Mouse (Mus musculus) MEL (cell line): ENCODE measurements at regions not wholly inside any gene's neighbourhood (a gene's known extent, or its start where the extent isn't known, plus 50 kb on each side); places are given as distances from the start of the nearest gene placed in this dataset.

Source experiments
- DNase-seq: peaks from one replicate; pipeline ENCODE4 v3.0.0; 2011; ENCODE audit warnings: low read depth, low spot score
- H3K27ac ChIP-seq: 2 replicates; pipeline ENCODE4 v1.5.1; 2012; ENCODE audit warnings: low read depth, mild to moderate bottlenecking, control low read depth, low read length, moderate library complexity; ENCODE audit not compliant: control insufficient read depth
- H3K27me3 ChIP-seq, 2 experiments: fragments of 150-350 bp in 1 of 2; sonication (generic) in 1 of 2; 2 replicates each; pipeline ENCODE4 v1.6.1; 2012; ENCODE audit warnings: low read length in 2 of 2, mild to moderate bottlenecking in 2 of 2, improper control_type of control experiment in 1 of 2, moderate library complexity in 1 of 2; ENCODE audit not compliant: insufficient read depth in 2 of 2, control insufficient read depth in 1 of 2
- H3K36me3 ChIP-seq, 2 experiments: 2 replicates each; pipeline ENCODE4 v1.6.1; 2012 to 2014; ENCODE audit warnings: low read length in 2 of 2, improper control_type of control experiment in 1 of 2, inconsistent platforms in 1 of 2, mild to moderate bottlenecking in 1 of 2; ENCODE audit not compliant: insufficient read depth in 2 of 2, control insufficient read depth in 1 of 2
- H3K4me1 ChIP-seq, 2 experiments: fragments of 150-350 bp in 1 of 2; sonication (generic) in 1 of 2; 2 replicates each; pipeline ENCODE4 v1.6.1; 2012; ENCODE audit warnings: low read length in 2 of 2, improper control_type of control experiment in 1 of 2, mild to moderate bottlenecking in 1 of 2; ENCODE audit not compliant: insufficient read depth in 2 of 2, control insufficient read depth in 1 of 2
- H3K4me3 ChIP-seq, 2 experiments: fragments of 150-350 bp in 1 of 2; sonication (generic) in 1 of 2; 2 replicates each; pipeline ENCODE4 v1.5.1; 2012; ENCODE audit warnings: low read depth in 2 of 2, low read length in 2 of 2, mild to moderate bottlenecking in 2 of 2, moderate library complexity in 2 of 2, control low read depth in 1 of 2, improper control_type of control experiment in 1 of 2; ENCODE audit not compliant: control insufficient read depth in 1 of 2, insufficient read depth in 1 of 2
- H3K79me2 ChIP-seq: 2 replicates; pipeline ENCODE4 v1.6.1; 2012; ENCODE audit warnings: mild to moderate bottlenecking, low read length, moderate library complexity; ENCODE audit not compliant: control insufficient read depth, poor library complexity, insufficient read depth
- H3K9ac ChIP-seq: 2 replicates; pipeline ENCODE4 v1.6.1; 2012; ENCODE audit warnings: low read depth, mild to moderate bottlenecking, control low read depth, low read length, moderate library complexity; ENCODE audit not compliant: control insufficient read depth, poor library complexity, severe bottlenecking
- H3K9me3 ChIP-seq: fragments of 150-350 bp; sonication (generic); replicated peaks from 2 replicates; pipeline ENCODE4 v1.6.1; 2012; ENCODE audit warnings: mild to moderate bottlenecking, low read length, improper control_type of control experiment, moderate library complexity; ENCODE audit not compliant: insufficient read depth
- BHLHE40 ChIP-seq: IDR thresholded peaks from 2 replicates; pipeline ENCODE4 v1.6.1; 2012; ENCODE audit warnings: low read depth, mild to moderate bottlenecking, inconsistent platforms, low read length, improper control_type of control experiment, borderline replicate concordance
- CHD1 ChIP-seq: IDR thresholded peaks from 2 replicates; pipeline ENCODE4 v1.6.1; 2012; ENCODE audit warnings: low read depth, mild to moderate bottlenecking, inconsistent platforms, low read length, improper control_type of control experiment
- CHD2 ChIP-seq: IDR thresholded peaks from 2 replicates; pipeline ENCODE4 v1.6.1; 2011; ENCODE audit warnings: low read length, improper control_type of control experiment
- CTCF ChIP-seq, 3 experiments: IDR thresholded peaks in 2 of 3; conservative IDR thresholded peaks in 1 of 3; 2 replicates each; pipeline ENCODE4 v1.5.1; 2011 to 2012; ENCODE audit warnings: low read length in 3 of 3, low read depth in 2 of 3, mild to moderate bottlenecking in 2 of 3, improper control_type of control experiment in 1 of 3, inconsistent platforms in 1 of 3, mixed read lengths in 1 of 3, moderate library complexity in 1 of 3; ENCODE audit not compliant: control insufficient read depth in 1 of 3, insufficient read depth in 1 of 3, poor library complexity in 1 of 3, severe bottlenecking in 1 of 3
- ETS1 ChIP-seq: IDR thresholded peaks from 2 replicates; pipeline ENCODE4 v1.6.1; 2012; ENCODE audit warnings: low read depth, mild to moderate bottlenecking, inconsistent platforms, low read length, improper control_type of control experiment, moderate library complexity
- GABPA ChIP-seq: IDR thresholded peaks from 2 replicates; pipeline ENCODE4 v1.6.1; 2012; ENCODE audit warnings: low read depth, mild to moderate bottlenecking, inconsistent platforms, low read length, improper control_type of control experiment, moderate library complexity
- GATA1 ChIP-seq: IDR thresholded peaks from 2 replicates; pipeline ENCODE4 v1.6.1; 2011; ENCODE audit warnings: low read depth, low read length, improper control_type of control experiment
- JUND ChIP-seq: IDR thresholded peaks from 2 replicates; pipeline ENCODE4 v1.6.1; 2011; ENCODE audit warnings: low read depth, mild to moderate bottlenecking, improper control_type of control experiment, low read length
- KAT2A ChIP-seq: conservative IDR thresholded peaks from 2 replicates; pipeline ENCODE4 v1.6.1; 2012; ENCODE audit warnings: low read depth, low read length, improper control_type of control experiment, inconsistent platforms
- MAFK ChIP-seq: IDR thresholded peaks from 2 replicates; pipeline ENCODE4 v1.6.1; 2011; ENCODE audit warnings: low read depth, mild to moderate bottlenecking, low read length, improper control_type of control experiment, borderline replicate concordance
- MAX ChIP-seq: IDR thresholded peaks from 2 replicates; pipeline ENCODE4 v1.6.1; 2011; ENCODE audit warnings: low read length, improper control_type of control experiment
- MAZ ChIP-seq: IDR thresholded peaks from 2 replicates; pipeline ENCODE4 v1.6.1; 2012; ENCODE audit warnings: low read depth, mild to moderate bottlenecking, inconsistent platforms, low read length, improper control_type of control experiment
- MEF2A ChIP-seq: IDR thresholded peaks from 2 replicates; pipeline ENCODE4 v1.6.1; 2014; ENCODE audit warnings: low read depth, mild to moderate bottlenecking, inconsistent platforms, low read length, improper control_type of control experiment; ENCODE audit not compliant: poor library complexity, insufficient replicate concordance, severe bottlenecking; ENCODE audit errors: extremely low read depth
- MXI1 ChIP-seq: IDR thresholded peaks from 2 replicates; pipeline ENCODE4 v1.6.1; 2011; ENCODE audit warnings: mild to moderate bottlenecking, low read depth, low read length, improper control_type of control experiment
- MYB ChIP-seq: IDR thresholded peaks from 2 replicates; pipeline ENCODE4 v1.6.1; 2011; ENCODE audit warnings: mild to moderate bottlenecking, low read depth, low read length, improper control_type of control experiment
- MYC ChIP-seq: IDR thresholded peaks from 2 replicates; pipeline ENCODE4 v1.6.1; 2011; ENCODE audit warnings: low read depth, mild to moderate bottlenecking, low read length, improper control_type of control experiment, moderate library complexity
- NELFE ChIP-seq: IDR thresholded peaks from 2 replicates; pipeline ENCODE4 v1.6.1; 2011; ENCODE audit warnings: low read depth, low read length, improper control_type of control experiment
- NRF1 ChIP-seq: IDR thresholded peaks from 2 replicates; pipeline ENCODE4 v1.6.1; 2014; ENCODE audit warnings: low read depth, mild to moderate bottlenecking, inconsistent platforms, low read length, improper control_type of control experiment, moderate library complexity; ENCODE audit not compliant: poor library complexity, insufficient read depth, severe bottlenecking
- POLR2A ChIP-seq, 2 experiments: IDR thresholded peaks; 2 replicates each; pipeline ENCODE4 v1.6.1; 2011 to 2012; ENCODE audit warnings: low read length in 2 of 2, mild to moderate bottlenecking in 2 of 2, control low read depth in 1 of 2, improper control_type of control experiment in 1 of 2, low read depth in 1 of 2, moderate library complexity in 1 of 2; ENCODE audit not compliant: control insufficient read depth in 1 of 2, insufficient read depth in 1 of 2, poor library complexity in 1 of 2
- POLR2AphosphoS2 ChIP-seq: IDR thresholded peaks from 2 replicates; pipeline ENCODE4 v1.6.1; 2011; ENCODE audit warnings: low read length, improper control_type of control experiment
- POLR2AphosphoS5 ChIP-seq: IDR thresholded peaks from 2 replicates; pipeline ENCODE4 v1.6.1; 2012; ENCODE audit warnings: low read depth, borderline replicate concordance, mild to moderate bottlenecking, inconsistent platforms, low read length, moderate library complexity, mixed read lengths
- RAD21 ChIP-seq: IDR thresholded peaks from 2 replicates; pipeline ENCODE4 v1.6.1; 2011; ENCODE audit warnings: mild to moderate bottlenecking, low read depth, low read length, improper control_type of control experiment
- SIN3A ChIP-seq: IDR thresholded peaks from 2 replicates; pipeline ENCODE4 v1.6.1; 2012; ENCODE audit warnings: low read length, improper control_type of control experiment, inconsistent platforms
- TBP ChIP-seq: IDR thresholded peaks from 2 replicates; pipeline ENCODE4 v1.8.0; 2011; ENCODE audit warnings: low read depth, low read length, improper control_type of control experiment
- USF2 ChIP-seq, 2 experiments: IDR thresholded peaks; 2 replicates each; pipeline ENCODE4 v1.6.1; 2011 to 2012; ENCODE audit warnings: improper control_type of control experiment in 2 of 2, low read length in 2 of 2, borderline replicate concordance in 1 of 2, inconsistent platforms in 1 of 2, low read depth in 1 of 2, mild to moderate bottlenecking in 1 of 2; ENCODE audit not compliant: insufficient read depth in 1 of 2
- ZKSCAN1 ChIP-seq: IDR thresholded peaks from 2 replicates; pipeline ENCODE4 v1.6.1; 2012; ENCODE audit warnings: low read depth, mild to moderate bottlenecking, inconsistent platforms, low read length, improper control_type of control experiment, moderate library complexity
- ZMIZ1 ChIP-seq: IDR thresholded peaks from 2 replicates; pipeline ENCODE4 v1.6.1; 2012; ENCODE audit warnings: low read depth, mild to moderate bottlenecking, inconsistent platforms, low read length, improper control_type of control experiment, moderate library complexity
- ZNF384 ChIP-seq: IDR thresholded peaks from 2 replicates; pipeline ENCODE4 v1.6.1; 2012; ENCODE audit warnings: low read depth, mild to moderate bottlenecking, inconsistent platforms, low read length, improper control_type of control experiment

DNA sequence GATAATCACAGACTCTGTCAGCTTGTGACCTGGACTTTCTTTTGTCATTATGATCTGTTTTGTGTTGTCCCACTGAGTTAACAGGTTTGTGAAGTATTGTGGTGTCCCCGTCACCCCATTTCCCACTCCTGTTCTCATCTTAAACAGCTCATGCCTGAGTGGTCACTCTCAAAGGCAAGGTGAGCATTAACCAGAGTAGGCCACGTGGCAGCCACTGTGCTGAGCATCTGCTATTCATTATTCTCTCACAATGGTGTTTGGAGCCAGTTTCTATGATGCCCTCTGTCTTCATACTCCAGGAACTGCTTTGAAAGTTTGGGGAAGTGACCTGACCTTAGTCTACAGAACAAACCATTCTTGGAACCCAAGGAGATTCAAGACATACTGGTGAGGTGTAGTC, 198.9 kb upstream of the Gm37988 start:
- no peaks in the 10 kb centered on the region for H3K9me3 ChIP-seq
- no peaks in the 10 kb centered on the region for H3K4me1 ChIP-seq
- TF ChIP-seq CHD1 (no peak), GATA1 (no peak), ETS1 (no peak), POLR2AphosphoS5 (no peak), CTCF (IDR thresholded peaks at IDR 0.05 in 2 of 3, conservative IDR thresholded peaks at IDR 0.05 in 1 of 3; ENCODE audit: control insufficient read depth in 1 of 3, insufficient read depth in 1 of 3, low read depth in 2 of 3, low read length in 3 of 3, poor library complexity in 1 of 3, severe bottlenecking in 1 of 3) (no peak), KAT2A (no peak), ZMIZ1 (no peak), ZNF384 (no peak), MAZ (no peak), MYC (no peak), USF2 (IDR thresholded peaks at IDR 0.05; ENCODE audit: borderline replicate concordance in 1 of 2, insufficient read depth in 1 of 2, low read depth in 1 of 2, low read length in 2 of 2) (no peak), POLR2A (IDR thresholded peaks at IDR 0.05; ENCODE audit: control insufficient read depth in 1 of 2, insufficient read depth in 1 of 2, low read depth in 1 of 2, low read length in 2 of 2, poor library complexity in 1 of 2) (no peak), TBP (no peak), RAD21 (no peak), MEF2A (no peak), MAX (no peak), MXI1 (no peak), MAFK (no peak), POLR2AphosphoS2 (no peak)
- no peak overlapping the region for H3K4me3 ChIP-seq
- no peak overlapping the region for H3K27ac ChIP-seq
- H3K27me3 ChIP-seq = no peaks in the 10 kb centered on the region
- no peak for DNase-seq
- H3K79me2 ChIP-seq = no peaks in the 10 kb centered on the region
- H3K36me3 ChIP-seq = no peaks in the 10 kb centered on the region
- H3K9ac ChIP-seq = no peak overlapping the region

DNA sequence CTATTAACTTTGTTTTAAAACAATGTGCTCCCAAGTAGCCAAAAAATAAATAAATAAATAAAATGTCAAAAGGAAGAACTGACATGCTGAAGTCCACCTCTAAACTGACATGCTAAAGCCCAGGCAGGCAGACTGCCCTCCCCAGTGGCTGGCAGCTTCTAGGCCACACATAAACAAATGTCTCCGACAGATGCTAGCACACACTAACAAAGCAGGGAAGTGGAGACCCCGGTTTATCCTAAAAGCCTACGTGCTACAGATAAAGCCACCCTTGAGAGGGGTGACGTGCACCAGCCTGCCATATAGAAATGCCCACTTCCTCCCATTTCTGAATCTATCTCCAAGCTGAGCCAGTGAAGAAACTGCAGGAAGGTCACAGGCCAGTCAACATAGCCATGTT, 194.4 kb upstream of the Gm37988 start:
- H3K9me3 ChIP-seq = no peaks in the 10 kb centered on the region
- H3K4me3 ChIP-seq = no peak overlapping the region
- no peak for DNase-seq
- H3K27me3 ChIP-seq = no peaks in the 10 kb centered on the region
- no peaks in the 10 kb centered on the region for H3K36me3 ChIP-seq
- H3K9ac ChIP-seq = no peak overlapping the region
- H3K27ac ChIP-seq = no peak overlapping the region
- H3K79me2 ChIP-seq = no peaks in the 10 kb centered on the region
- no peaks in the 10 kb centered on the region for H3K4me1 ChIP-seq
- no peak for TF ChIP-seq BHLHE40
- TF ChIP-seq MYC = no peak
- no peak for TF ChIP-seq POLR2AphosphoS2
- TF ChIP-seq NRF1 = no peak
- TF ChIP-seq GABPA = no peak
- no peak for TF ChIP-seq POLR2A (IDR thresholded peaks at IDR 0.05; ENCODE audit: control insufficient read depth in 1 of 2, insufficient read depth in 1 of 2, low read depth in 1 of 2, low read length in 2 of 2, poor library complexity in 1 of 2)
- no peak for TF ChIP-seq MYB
- TF ChIP-seq MAFK = no peak
- no peak for TF ChIP-seq JUND
- no peak for TF ChIP-seq NELFE
- TF ChIP-seq ZKSCAN1 = no peak
- TF ChIP-seq MXI1 = no peak
- TF ChIP-seq CHD2 = no peak
- no peak for TF ChIP-seq CTCF (IDR thresholded peaks at IDR 0.05 in 2 of 3, conservative IDR thresholded peaks at IDR 0.05 in 1 of 3; ENCODE audit: control insufficient read depth in 1 of 3, insufficient read depth in 1 of 3, low read depth in 2 of 3, low read length in 3 of 3, poor library complexity in 1 of 3, severe bottlenecking in 1 of 3)
- TF ChIP-seq SIN3A = no peak
- TF ChIP-seq RAD21 = no peak
- TF ChIP-seq ETS1 = no peak
- TF ChIP-seq MAZ = no peak
